Mouse (Mus musculus) stomach, embryonic 14.5 days (tissue): ENCODE data around the gene Tph1. TPM values are rescaled to one million over a fixed set of nuclear protein-coding genes. Genes with fewer than 3 reads are reported as not detected.
"Not testable (repeated sequence)": the region's sequence is repeated elsewhere in the genome, so short reads cannot be mapped to it uniquely, and the experiment has no call there.

Source experiments
- ATAC-seq: fragments of 200-750 bp; cut with Nextera tagmentation; 2 replicates; pipeline ENCODE4 v1.8.0; 2017; ENCODE audit warnings: low read depth, moderate TSS enrichment; ENCODE audit not compliant: insufficient number of reproducible peaks, insufficient read depth, low FRiP score
- H3K27ac ChIP-seq: fragments of 300-500 bp; sonication (generic); 2 replicates; pipeline ENCODE4 v1.5.1; 2014; ENCODE audit warnings: mild to moderate bottlenecking, low read length, moderate library complexity, mixed read lengths
- H3K27me3 ChIP-seq: fragments of 300-500 bp; sonication (generic); 2 replicates; pipeline ENCODE4 v1.6.1; 2014; ENCODE audit warnings: low read length, control low read depth, mixed read lengths; ENCODE audit not compliant: control insufficient read depth, insufficient read depth
- H3K36me3 ChIP-seq: fragments of 300-500 bp; sonication (generic); 2 replicates; pipeline ENCODE4 v1.6.1; 2014; ENCODE audit warnings: mild to moderate bottlenecking, control low read depth, low read length, moderate library complexity, mixed read lengths; ENCODE audit not compliant: control insufficient read depth, insufficient read depth
- H3K4me1 ChIP-seq: fragments of 300-500 bp; sonication (generic); 2 replicates; pipeline ENCODE4 v1.6.1; 2014; ENCODE audit warnings: low read length, control low read depth, mixed read lengths; ENCODE audit not compliant: control insufficient read depth, insufficient read depth
- H3K4me2 ChIP-seq: fragments of 300-500 bp; sonication (generic); replicated peaks from 2 replicates; pipeline ENCODE4 v1.6.1; 2014; ENCODE audit warnings: low read depth, low read length, control low read depth
- H3K4me3 ChIP-seq: fragments of 300-500 bp; sonication (generic); 2 replicates; pipeline ENCODE4 v1.5.1; 2014; ENCODE audit warnings: low read depth, low read length, control low read depth
- H3K9ac ChIP-seq: fragments of 300-500 bp; sonication (generic); replicated peaks from 2 replicates; pipeline ENCODE4 v1.6.1; 2014; ENCODE audit warnings: low read depth, mild to moderate bottlenecking, control low read depth, low read length, moderate library complexity, mixed read lengths
- H3K9me3 ChIP-seq: fragments of 300-500 bp; sonication (generic); 2 replicates; pipeline ENCODE4 v1.6.1; 2016; ENCODE audit warnings: low read depth, low read length, control low read depth; ENCODE audit not compliant: control insufficient read depth
- WGBS: fragments of 180-500 bp; shearing (Covaris S2); extraction: QIAGEN DNeasy Blood & Tissue Kit; methylation state at CpG from one replicate; pipeline ENCODE4 v1.1.7; 2014; 5-methylcytosine and 5-hydroxymethylcytosine counted together
- polyA plus RNA-seq: library from polyadenylated mRNA; unstranded; fragments of >200 nt; fragmentation: Nextera tagmentation; extraction: Ambion mirVana; gene quantifications from 2 replicates; pipeline ENCODE4 v1.2.1, GENCODE M21; 2014

Gene Tph1
- polyA plus RNA-seq, 1 experiment from 2014 or later = not detected

- Histone ChIP-seq H3K36me3 (no peaks in the 10 kb centered on the region), H3K9ac (no peak overlapping the region), H3K4me3 (no peak overlapping the region), H3K9me3 (no peaks in the 10 kb centered on the region), H3K4me1 (no peaks in the 10 kb centered on the region), H3K4me2 (no peak overlapping the region), H3K27me3 (no peaks in the 10 kb centered on the region), H3K27ac (no peak overlapping the region)
- no peak for ATAC-seq
- 89% methylated on average over 7 of the region's 7 CpGs for WGBS
Observed at GRCm38 (mm10) chr7:46675061-46675460, 2.7 kb upstream of the Tph1 start.

DNA sequence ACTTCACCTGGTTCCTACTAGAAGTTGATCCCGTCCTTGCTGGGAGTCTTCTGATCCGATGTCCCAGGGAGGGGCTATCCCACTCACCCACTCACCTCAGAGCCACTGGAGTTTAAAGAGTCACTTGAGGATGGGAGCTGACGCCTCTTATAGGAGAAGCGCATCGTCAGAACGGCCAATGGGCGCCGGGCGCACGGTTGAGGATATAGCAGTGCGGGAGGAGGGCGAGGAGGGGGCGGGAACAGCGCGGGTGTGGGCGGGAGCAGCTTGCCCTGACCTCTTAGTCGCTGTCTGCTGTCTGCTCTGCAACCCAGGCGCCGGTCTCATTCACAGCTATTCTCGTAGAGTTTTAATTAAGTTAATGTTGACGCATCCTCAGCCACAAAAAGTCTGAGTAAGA, 5.1 kb downstream of the Tph1 start:
- ATAC-seq = peak; percentile 46; the same call in 1 of the 2 replicates
- H3K27me3 ChIP-seq = no peaks in the 10 kb centered on the region
- WGBS = under 1% methylated on average over 21 of the region's 21 CpGs
- H3K4me2 ChIP-seq = peak overlapping the region; percentile 23; the same call in 1 of the 2 replicates
- no peak overlapping the region for H3K4me3 ChIP-seq
- H3K27ac ChIP-seq = no peak overlapping the region
- 0 out of 2 replicates have a peak, but pooled peaks cover 4% of the 10 kb centered on the region for H3K4me1 ChIP-seq
- no peaks in the 10 kb centered on the region for H3K36me3 ChIP-seq
- H3K9ac ChIP-seq = no peak overlapping the region
- no peaks in the 10 kb centered on the region for H3K9me3 ChIP-seq

DNA sequence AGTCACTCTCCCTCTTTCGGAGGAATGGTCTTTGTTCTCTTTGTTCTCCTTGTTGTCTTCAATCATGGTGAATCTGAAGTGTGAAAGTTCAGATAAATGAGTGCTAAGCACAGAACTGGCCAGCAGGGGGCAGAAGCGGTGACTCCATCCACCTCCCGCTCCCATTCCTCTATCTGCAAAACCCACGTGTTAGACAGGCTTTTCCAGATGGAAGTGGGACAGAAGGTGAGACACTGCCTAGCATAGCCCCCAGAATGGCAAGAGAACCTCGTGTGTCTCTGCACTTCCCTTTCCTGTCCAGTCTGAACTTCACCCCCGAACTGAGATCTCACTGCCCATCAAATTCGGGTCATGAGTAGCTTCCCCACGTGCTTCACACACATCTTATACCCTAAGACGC, 7.1 kb downstream of the Tph1 start:
- no peak for ATAC-seq
- Histone ChIP-seq H3K9me3 (no peaks in the 10 kb centered on the region), H3K9ac (no peak overlapping the region), H3K36me3 (no peaks in the 10 kb centered on the region), H3K4me1 (0 out of 2 replicates have a peak, but pooled peaks cover 4% of the 10 kb centered on the region), H3K4me3 (no peak overlapping the region), H3K27me3 (no peaks in the 10 kb centered on the region), H3K27ac (no peak overlapping the region), H3K4me2 (no peak overlapping the region)
- 33% methylated on average over 9 of the region's 9 CpGs for WGBS

GRCm38 (mm10) chr7:46661591-46662090, 10.7 kb downstream of the Tph1 start:
- no peaks in the 10 kb centered on the region for H3K9me3 ChIP-seq
- no peak overlapping the region for H3K4me2 ChIP-seq
- WGBS = 45% methylated on average over 18 of the region's 18 CpGs
- no peaks in the 10 kb centered on the region for H3K4me1 ChIP-seq
- no peak overlapping the region for H3K27ac ChIP-seq
- no peak overlapping the region for H3K4me3 ChIP-seq
- no peaks in the 10 kb centered on the region for H3K36me3 ChIP-seq
- ATAC-seq = no peak
- no peaks in the 10 kb centered on the region for H3K27me3 ChIP-seq
- no peak overlapping the region for H3K9ac ChIP-seq

GRCm38 (mm10) chr7:46652279-46652678, 20.1 kb downstream of the Tph1 start:
- ATAC-seq = no peak
- Histone ChIP-seq H3K4me2 (no peak overlapping the region), H3K27ac (no peak overlapping the region), H3K27me3 (no peaks in the 10 kb centered on the region), H3K4me1 (no peaks in the 10 kb centered on the region), H3K9ac (no peak overlapping the region), H3K4me3 (no peak overlapping the region), H3K36me3 (no peaks in the 10 kb centered on the region), H3K9me3 (no peaks in the 10 kb centered on the region)
- 60% methylated on average over 2 of the region's 2 CpGs for WGBS

- not testable (repeated sequence) for H3K27ac ChIP-seq, H3K36me3 ChIP-seq, H3K4me1 ChIP-seq, H3K9ac ChIP-seq, H3K4me3 ChIP-seq, H3K27me3 ChIP-seq, H3K9me3 ChIP-seq, ATAC-seq, H3K4me2 ChIP-seq
- WGBS = 47% methylated on average over 5 of the region's 5 CpGs
Observed at GRCm38 (mm10) chr7:46650231-46650630, 22.1 kb downstream of the Tph1 start.

- Histone ChIP-seq H3K4me1 (no peaks in the 10 kb centered on the region), H3K9me3 (no peaks in the 10 kb centered on the region), H3K27ac (no peak overlapping the region), H3K27me3 (no peaks in the 10 kb centered on the region), H3K9ac (no peak overlapping the region), H3K4me2 (no peak overlapping the region), H3K36me3 (no peaks in the 10 kb centered on the region), H3K4me3 (no peak overlapping the region)
- WGBS = 61% methylated on average over 4 of the region's 4 CpGs
- no peak for ATAC-seq
Observed at GRCm38 (mm10) chr7:46648431-46649140, 23.8 kb downstream of the Tph1 start.

DNA sequence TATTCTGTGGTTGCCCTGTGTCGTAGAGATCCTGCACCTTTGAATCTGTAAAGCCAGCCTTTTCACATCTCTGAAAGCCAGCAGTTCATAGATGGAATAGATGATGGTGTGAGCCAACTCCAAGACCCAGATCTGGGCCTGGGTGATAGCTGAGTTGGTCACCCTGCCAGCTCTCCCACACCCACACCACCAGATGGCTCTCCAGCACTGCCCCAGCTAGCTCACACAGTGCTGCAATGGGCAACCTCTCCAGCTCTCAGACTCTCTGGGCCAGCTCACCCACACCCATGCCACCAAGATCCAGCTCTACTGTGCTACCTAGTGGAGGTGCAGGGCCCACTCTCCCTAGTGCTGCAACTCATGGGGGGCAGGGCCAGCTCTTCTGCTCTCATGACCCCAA, 29.2 kb downstream of the Tph1 start:
- Histone ChIP-seq H3K36me3 (no peaks in the 10 kb centered on the region), H3K9ac (no peak overlapping the region), H3K9me3 (no peaks in the 10 kb centered on the region), H3K27me3 (no peaks in the 10 kb centered on the region), H3K27ac (no peak overlapping the region), H3K4me2 (no peak overlapping the region), H3K4me3 (no peak overlapping the region), H3K4me1 (0 out of 2 replicates have a peak, but pooled peaks cover 4% of the 10 kb centered on the region)
- WGBS = 90% methylated on average over 1 of the region's 1 CpGs
- no peak for ATAC-seq
